Mouse (Mus musculus) T-helper 1 cell (primary cell): ENCODE measurements at regions not wholly inside any gene's neighbourhood (a gene's known extent, or its start where the extent isn't known, plus 50 kb on each side); places are given as distances from the start of the nearest gene placed in this dataset.
"Not testable (repeated sequence)": the region's sequence is repeated elsewhere in the genome, so short reads cannot be mapped to it uniquely, and the experiment has no call there.

Experiments
- in situ Hi-C: fragments of 300-600 bp; cut with MboI, MseI; formaldehyde crosslinking; loops from one replicate; pipeline ENCODE4 v1.15.1; 2025; ENCODE audit warnings: high pct_unique_total_duplicates

- in situ Hi-C loops: loop anchor here (10.0 kb wide), 1 partner anchor 151 kb away; no protein-coding TSS in a partner anchor
Measured at GRCm38 (mm10) chr11:28075560-28075959, 264.1 kb downstream of the Gm6685 start.

- in situ Hi-C loops: not testable (repeated sequence)
Measured at GRCm38 (mm10) chr11:28036236-28036635, 303.4 kb downstream of the Gm6685 start.

GRCm38 (mm10) chr11:28035538-28035937 lies 304.1 kb downstream of the Gm6685 start:
- in situ Hi-C loops: not testable (repeated sequence)

- in situ Hi-C loops: no loop called here
Measured at GRCm38 (mm10) chr11:28022876-28023275, 316.8 kb downstream of the Gm6685 start.

- in situ Hi-C loops: no loop called here
Measured at GRCm38 (mm10) chr11:28020762-28021161, 318.9 kb downstream of the Gm6685 start.
